Mouse (Mus musculus) hindbrain, embryonic 15.5 days (tissue): ENCODE data around the gene Rps6kc1. TPM values are rescaled to one million over a fixed set of nuclear protein-coding genes. Genes with fewer than 3 reads are reported as not detected.

Experiments
- ATAC-seq: fragments of 200-750 bp; cut with Nextera tagmentation; 2 replicates; pipeline ENCODE4 v1.8.0; 2017; ENCODE audit warnings: low read depth, moderate number of reproducible peaks, moderate TSS enrichment; ENCODE audit not compliant: low FRiP score
- H3K27ac ChIP-seq: fragments of 300-500 bp; sonication (generic); replicated peaks from 2 replicates; pipeline ENCODE4 v1.5.1; 2015; ENCODE audit warnings: mild to moderate bottlenecking, inconsistent platforms
- H3K27me3 ChIP-seq: fragments of 300-500 bp; sonication (generic); 2 replicates; pipeline ENCODE4 v1.6.1; 2015; ENCODE audit warnings: control low read depth, inconsistent platforms
- H3K36me3 ChIP-seq: fragments of 300-500 bp; sonication (generic); 2 replicates; pipeline ENCODE4 v1.6.1; 2015; ENCODE audit warnings: control low read depth, inconsistent platforms
- H3K4me1 ChIP-seq: fragments of 300-500 bp; sonication (generic); replicated peaks from 2 replicates; pipeline ENCODE4 v1.6.1; 2015; ENCODE audit warnings: control low read depth, inconsistent platforms
- H3K4me2 ChIP-seq: fragments of 300-500 bp; sonication (generic); 2 replicates; pipeline ENCODE4 v1.6.1; 2015; ENCODE audit warnings: moderate library complexity, mild to moderate bottlenecking, inconsistent platforms
- H3K4me3 ChIP-seq: fragments of 300-500 bp; sonication (generic); 2 replicates; pipeline ENCODE4 v1.5.1; 2015; ENCODE audit warnings: mild to moderate bottlenecking, inconsistent platforms
- H3K9ac ChIP-seq: fragments of 300-500 bp; sonication (generic); 2 replicates; pipeline ENCODE4 v1.6.1; 2015; ENCODE audit warnings: inconsistent platforms
- H3K9me3 ChIP-seq: fragments of 300-500 bp; sonication (generic); 2 replicates; pipeline ENCODE4 v1.6.1; 2016; ENCODE audit warnings: control low read depth, inconsistent platforms
- WGBS: fragments of 180-500 bp; shearing (Covaris S2); methylation state at CpG from one replicate; pipeline ENCODE4 v1.1.7; 2015; 5-methylcytosine and 5-hydroxymethylcytosine counted together
- polyA plus RNA-seq: library from polyadenylated mRNA; unstranded; fragments of >200 nt; fragmentation: Nextera tagmentation; extraction: Ambion mirVana; gene quantifications from 2 replicates; pipeline ENCODE4 v1.2.1, GENCODE M21; 2015

The Rps6kc1 gene
- polyA plus RNA-seq, 1 experiment from 2014 or later: 30.4 TPM

DNA sequence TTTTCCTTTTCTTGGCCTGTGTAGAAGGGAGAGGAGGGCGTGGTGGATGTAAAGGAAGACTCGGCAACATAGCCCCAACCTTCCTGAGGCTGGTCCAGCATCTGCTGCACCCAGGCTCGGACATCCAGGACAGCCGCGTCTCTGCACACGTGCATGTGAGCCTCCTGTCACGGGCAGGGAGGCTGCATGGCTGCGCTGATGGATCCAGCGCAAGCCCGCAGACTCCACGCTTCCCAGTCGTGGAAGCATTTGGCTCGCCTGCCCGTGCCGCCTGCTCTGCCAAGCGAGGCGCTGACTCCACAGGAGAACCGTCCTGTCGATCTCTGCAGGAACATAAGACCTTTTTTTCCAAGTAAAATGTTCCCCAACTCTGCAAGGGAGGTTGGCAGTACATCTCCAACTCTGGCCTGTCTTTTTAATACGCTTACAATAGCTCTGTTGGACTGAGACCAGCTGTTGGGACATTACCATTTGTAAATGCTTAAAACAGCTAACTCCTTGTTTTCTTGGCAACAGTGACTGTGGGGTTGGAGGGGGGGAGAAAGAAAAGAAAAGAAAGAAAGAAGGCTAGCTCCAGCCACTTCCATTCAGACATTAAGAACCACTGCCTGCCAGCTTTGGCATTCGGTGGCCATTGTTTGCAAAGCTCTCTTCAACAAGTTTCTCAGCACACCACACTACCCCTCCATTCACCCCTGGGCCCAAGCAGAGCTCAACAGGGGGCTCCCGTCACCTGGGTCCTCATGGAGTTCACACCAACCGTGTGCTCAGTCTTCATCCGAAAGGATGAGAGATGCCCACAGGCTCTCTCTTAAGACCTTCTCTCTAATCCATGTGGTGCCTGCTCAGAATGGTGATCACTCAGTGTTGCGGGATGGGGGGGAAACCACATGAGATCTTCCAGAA is 229.3 kb downstream of the Rps6kc1 start:
- H3K27ac ChIP-seq: peak overlapping the region; percentile 71
- WGBS: 21% methylated on average over 25 of the region's 25 CpGs
- no peaks in the 10 kb centered on the region for H3K27me3 ChIP-seq
- peak; percentile 88 for ATAC-seq
- no peaks in the 10 kb centered on the region for H3K9me3 ChIP-seq
- H3K4me3 ChIP-seq: peak overlapping the region; percentile 2; the same call in 1 of the 2 replicates
- H3K36me3 ChIP-seq: no peaks in the 10 kb centered on the region
- H3K9ac ChIP-seq: 0 out of 2 replicates have a peak overlapping the region, but pooled peaks have one; percentile 1
- peak overlapping the region; percentile 47 for H3K4me2 ChIP-seq
- peaks cover 26% of the 10 kb centered on the region for H3K4me1 ChIP-seq

DNA sequence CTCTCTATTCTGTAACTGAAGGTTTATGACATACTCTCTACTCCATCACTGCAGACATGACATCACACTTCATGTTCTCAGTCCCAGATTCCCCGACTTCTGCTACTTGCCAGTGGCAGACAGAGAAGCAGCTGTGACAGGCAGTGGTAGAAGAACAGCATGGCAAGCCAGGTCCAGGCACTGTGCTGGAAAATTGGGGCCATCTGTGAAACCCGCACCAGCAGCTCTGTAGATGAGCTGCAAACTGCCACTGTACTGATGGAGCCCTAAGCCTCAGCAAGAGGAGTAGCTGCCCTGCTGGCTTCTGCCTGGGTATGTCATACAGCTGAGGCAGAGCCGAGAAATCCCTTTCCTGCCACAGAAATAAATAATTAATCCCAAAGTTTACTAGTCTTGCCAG is 236.1 kb downstream of the Rps6kc1 start:
- H3K4me2 ChIP-seq: no peak overlapping the region
- H3K27me3 ChIP-seq: no peaks in the 10 kb centered on the region
- H3K27ac ChIP-seq: no peak overlapping the region
- ATAC-seq: no peak
- no peaks in the 10 kb centered on the region for H3K36me3 ChIP-seq
- 76% methylated on average over 3 of the region's 3 CpGs for WGBS
- no peaks in the 10 kb centered on the region for H3K4me1 ChIP-seq
- no peak overlapping the region for H3K9ac ChIP-seq
- no peak overlapping the region for H3K4me3 ChIP-seq
- H3K9me3 ChIP-seq: no peaks in the 10 kb centered on the region

DNA sequence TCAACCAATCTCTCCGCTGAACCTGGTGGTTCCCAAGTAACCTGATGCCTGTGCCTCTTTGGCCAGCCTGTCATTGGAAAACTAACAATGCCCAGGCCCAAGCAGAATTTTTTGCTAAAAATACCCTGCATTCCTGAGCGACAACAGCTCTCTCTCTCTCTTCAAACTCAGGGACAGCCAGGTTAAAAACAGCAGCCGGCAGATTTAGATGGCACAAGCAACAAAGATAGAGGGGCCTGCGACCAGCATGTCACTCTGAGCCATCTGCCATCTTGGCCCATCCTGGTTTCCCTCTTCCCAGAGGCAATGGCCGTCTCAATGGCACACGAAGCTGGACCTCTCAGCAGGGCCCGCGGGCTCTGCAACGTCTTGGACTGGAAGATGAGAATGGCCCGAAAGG is 242.5 kb downstream of the Rps6kc1 start:
- Histone ChIP-seq H3K4me3 (no peak overlapping the region), H3K9ac (no peak overlapping the region), H3K9me3 (no peaks in the 10 kb centered on the region), H3K27ac (no peak overlapping the region), H3K36me3 (no peaks in the 10 kb centered on the region), H3K4me2 (no peak overlapping the region), H3K27me3 (no peaks in the 10 kb centered on the region), H3K4me1 (peaks cover 6% of the 10 kb centered on the region; the same call in 1 of the 2 replicates)
- ATAC-seq: no peak
- WGBS: 77% methylated on average over 10 of the region's 10 CpGs

DNA sequence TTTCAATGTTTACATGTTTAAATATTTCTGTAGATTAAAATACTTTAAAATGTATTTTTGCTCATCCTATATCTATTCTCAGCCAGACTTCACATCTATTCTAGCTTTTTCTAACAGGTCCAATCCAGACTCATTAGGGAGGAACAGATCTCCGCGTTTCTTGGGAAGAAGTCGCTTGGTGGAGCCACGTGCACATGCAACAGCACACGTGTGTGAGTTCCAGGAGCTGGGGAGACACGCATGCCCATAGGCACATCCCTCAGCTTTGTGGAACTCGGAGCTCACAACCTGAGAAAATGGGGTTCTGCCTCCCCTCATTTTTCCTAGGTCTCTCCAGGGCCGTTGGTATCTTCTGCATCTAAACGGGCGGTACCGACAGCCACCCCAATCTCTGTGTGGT is 243.7 kb downstream of the Rps6kc1 start:
- Histone ChIP-seq H3K9ac (no peak overlapping the region), H3K27ac (no peak overlapping the region), H3K4me3 (no peak overlapping the region), H3K4me2 (no peak overlapping the region), H3K36me3 (no peaks in the 10 kb centered on the region), H3K27me3 (no peaks in the 10 kb centered on the region), H3K9me3 (no peaks in the 10 kb centered on the region), H3K4me1 (peaks cover 6% of the 10 kb centered on the region; the same call in 1 of the 2 replicates)
- ATAC-seq: no peak
- WGBS: 96% methylated on average over 11 of the region's 11 CpGs

GRCm38 (mm10) chr1:190667326-190667725 is 244.2 kb downstream of the Rps6kc1 start:
- no peaks in the 10 kb centered on the region for H3K9me3 ChIP-seq
- whole genome bisulfite sequencing: 89% methylated on average over 5 of the region's 5 CpGs
- no peak overlapping the region for H3K4me3 ChIP-seq
- H3K4me2 ChIP-seq: no peak overlapping the region
- H3K9ac ChIP-seq: no peak overlapping the region
- no peaks in the 10 kb centered on the region for H3K36me3 ChIP-seq
- peaks cover 6% of the 10 kb centered on the region; the same call in 1 of the 2 replicates for H3K4me1 ChIP-seq
- H3K27me3 ChIP-seq: no peaks in the 10 kb centered on the region
- no peak for ATAC-seq
- H3K27ac ChIP-seq: no peak overlapping the region

DNA sequence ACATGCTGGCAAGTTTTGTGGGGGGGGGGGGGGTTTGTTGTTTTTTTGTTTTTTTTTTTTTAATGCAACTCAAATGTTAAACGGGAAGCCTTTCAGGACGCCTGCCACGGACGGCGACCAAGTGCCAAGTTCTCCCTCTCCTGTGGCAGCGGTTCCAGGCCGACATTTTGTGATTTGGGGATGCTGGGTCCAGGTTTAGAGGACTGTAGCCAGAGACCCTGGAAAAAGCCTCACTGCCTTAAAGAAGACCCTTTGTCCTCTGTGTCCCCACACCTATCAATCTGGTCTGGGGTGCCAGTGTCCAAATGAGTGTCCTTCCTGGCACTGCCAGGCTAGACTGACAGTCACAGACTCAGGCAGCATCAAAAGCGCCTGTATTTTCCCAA is 246.1 kb downstream of the Rps6kc1 start:
- H3K9ac ChIP-seq: no peak overlapping the region
- H3K27ac ChIP-seq: no peak overlapping the region
- no peaks in the 10 kb centered on the region for H3K36me3 ChIP-seq
- H3K9me3 ChIP-seq: no peaks in the 10 kb centered on the region
- ATAC-seq: no peak
- H3K4me1 ChIP-seq: peaks cover 16% of the 10 kb centered on the region; the same call in 1 of the 2 replicates
- 65% methylated on average over 8 of the region's 8 CpGs for WGBS
- no peaks in the 10 kb centered on the region for H3K27me3 ChIP-seq
- H3K4me3 ChIP-seq: no peak overlapping the region
- H3K4me2 ChIP-seq: no peak overlapping the region

DNA sequence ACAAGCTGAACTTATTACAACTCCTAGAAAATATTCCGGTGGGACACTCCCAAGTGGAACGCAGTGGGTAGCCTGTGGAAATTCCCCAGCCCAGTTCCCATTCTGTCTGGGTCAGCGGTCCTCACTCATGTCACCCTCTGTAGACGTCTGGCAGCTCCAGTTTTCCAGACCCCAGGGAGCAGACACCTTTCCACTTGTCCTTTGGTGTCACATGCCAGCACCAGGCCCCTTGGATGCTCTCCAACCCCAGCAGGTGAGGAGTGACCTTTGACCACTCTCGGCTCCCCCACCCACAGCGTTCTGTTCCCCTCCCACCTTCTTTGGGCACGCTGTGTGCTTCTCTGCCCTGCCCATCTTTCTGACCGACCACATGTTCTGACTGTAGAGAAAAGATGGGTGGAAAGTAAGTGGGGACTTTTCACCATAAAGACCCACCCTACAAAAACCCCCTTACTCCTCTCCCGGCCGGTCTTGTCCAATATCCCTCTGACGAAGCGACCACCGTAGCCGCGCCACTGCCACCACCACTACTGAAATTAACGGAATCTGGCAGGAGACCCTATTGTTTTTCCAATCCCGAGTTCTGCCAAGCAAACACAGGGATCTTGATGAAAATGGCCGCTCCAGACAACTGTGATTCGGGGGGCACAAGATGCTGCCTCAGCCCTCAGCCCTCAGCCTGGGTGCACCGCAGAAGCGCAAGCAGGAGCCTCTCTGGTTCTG is 246.6 kb downstream of the Rps6kc1 start:
- no peak overlapping the region for H3K4me3 ChIP-seq
- H3K27ac ChIP-seq: no peak overlapping the region
- ATAC-seq: no peak
- peaks cover 16% of the 10 kb centered on the region; the same call in 1 of the 2 replicates for H3K4me1 ChIP-seq
- no peaks in the 10 kb centered on the region for H3K27me3 ChIP-seq
- H3K9ac ChIP-seq: no peak overlapping the region
- H3K9me3 ChIP-seq: no peaks in the 10 kb centered on the region
- WGBS: 69% methylated on average over 21 of the region's 21 CpGs
- H3K36me3 ChIP-seq: no peaks in the 10 kb centered on the region
- no peak overlapping the region for H3K4me2 ChIP-seq

DNA sequence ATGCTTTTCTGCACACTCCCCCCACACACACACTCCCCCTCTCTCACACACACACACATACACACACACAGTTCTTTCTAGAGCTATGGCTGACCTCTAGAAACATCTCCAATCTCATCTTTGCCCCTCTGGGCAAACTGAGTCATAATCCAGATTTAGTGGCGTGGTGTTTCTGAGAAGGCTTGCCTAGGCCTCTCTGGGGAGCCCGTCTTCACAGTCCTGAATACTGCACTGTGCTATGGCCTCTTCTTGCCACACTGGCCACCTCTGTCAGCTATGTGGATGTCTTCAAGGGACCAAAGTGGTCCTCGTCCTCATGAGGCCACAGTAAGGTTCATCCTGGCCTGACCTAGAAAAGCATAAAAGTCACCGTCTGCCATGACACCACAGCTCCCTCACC is 247.6 kb downstream of the Rps6kc1 start:
- no peak for ATAC-seq
- 90% methylated on average over 4 of the region's 4 CpGs for WGBS
- Histone ChIP-seq H3K9ac (no peak overlapping the region), H3K4me2 (no peak overlapping the region), H3K4me3 (no peak overlapping the region), H3K36me3 (no peaks in the 10 kb centered on the region), H3K27ac (no peak overlapping the region), H3K9me3 (no peaks in the 10 kb centered on the region), H3K4me1 (peaks cover 16% of the 10 kb centered on the region; the same call in 1 of the 2 replicates), H3K27me3 (no peaks in the 10 kb centered on the region)

GRCm38 (mm10) chr1:190662736-190663135 is 248.8 kb downstream of the Rps6kc1 start:
- Histone ChIP-seq H3K4me3 (no peak overlapping the region), H3K9ac (no peak overlapping the region), H3K9me3 (no peaks in the 10 kb centered on the region), H3K4me2 (no peak overlapping the region), H3K27me3 (no peaks in the 10 kb centered on the region), H3K27ac (no peak overlapping the region), H3K36me3 (no peaks in the 10 kb centered on the region), H3K4me1 (peaks cover 16% of the 10 kb centered on the region; the same call in 1 of the 2 replicates)
- WGBS: 76% methylated on average over 5 of the region's 5 CpGs
- ATAC-seq: no peak

DNA sequence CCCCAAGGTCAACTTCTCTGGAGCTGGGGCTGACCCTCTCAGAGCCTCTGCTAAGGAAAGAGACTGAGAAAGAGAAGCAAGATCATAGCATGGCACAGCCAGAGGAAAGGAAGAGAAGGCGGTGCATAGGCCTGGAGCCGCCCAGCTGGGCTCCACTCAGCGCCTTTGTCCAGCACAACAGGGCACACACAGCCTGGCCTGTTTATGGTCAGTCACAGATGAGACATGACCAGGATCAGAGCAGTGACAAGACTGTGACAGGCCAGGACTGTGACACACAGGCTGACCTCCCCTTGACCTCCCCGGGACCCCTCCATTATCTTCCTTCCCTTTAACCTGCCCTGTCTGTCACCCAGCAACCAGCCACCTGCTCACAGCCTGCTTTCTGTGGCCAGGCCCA is 249.8 kb downstream of the Rps6kc1 start:
- peaks cover 16% of the 10 kb centered on the region; the same call in 1 of the 2 replicates for H3K4me1 ChIP-seq
- no peak overlapping the region for H3K4me2 ChIP-seq
- H3K27me3 ChIP-seq: no peaks in the 10 kb centered on the region
- no peak for ATAC-seq
- no peak overlapping the region for H3K27ac ChIP-seq
- H3K36me3 ChIP-seq: no peaks in the 10 kb centered on the region
- H3K9me3 ChIP-seq: no peaks in the 10 kb centered on the region
- H3K9ac ChIP-seq: no peak overlapping the region
- H3K4me3 ChIP-seq: no peak overlapping the region
- 45% methylated on average over 4 of the region's 4 CpGs for WGBS

- Histone ChIP-seq H3K4me3 (no peak overlapping the region), H3K9me3 (no peaks in the 10 kb centered on the region), H3K4me1 (peaks cover 16% of the 10 kb centered on the region), H3K36me3 (no peaks in the 10 kb centered on the region), H3K27ac (no peak overlapping the region), H3K27me3 (no peaks in the 10 kb centered on the region), H3K4me2 (no peak overlapping the region), H3K9ac (no peak overlapping the region)
- no peak for ATAC-seq
- 39% methylated on average over 15 of the region's 15 CpGs for WGBS
These were observed 250.3 kb downstream of the Rps6kc1 start for GRCm38 (mm10) chr1:190661249-190661648.
